Mouse (Mus musculus) embryonic fibroblast, embryonic 13.5 days (primary cell): ENCODE data around the gene Bcdin3d.

ENCODE experiments used
- CTCF ChIP-seq: IDR thresholded peaks from 2 replicates; pipeline ENCODE4 v1.5.1; 2011; ENCODE audit warnings: mild to moderate bottlenecking, control low read depth, low read length, moderate library complexity, borderline replicate concordance; ENCODE audit not compliant: insufficient read depth
- POLR2A ChIP-seq: IDR thresholded peaks from 2 replicates; pipeline ENCODE4 v1.6.1; 2011; ENCODE audit warnings: low read depth, mild to moderate bottlenecking, control low read depth, low read length, moderate library complexity

- TF ChIP-seq CTCF (no peak), POLR2A (no peak; the same call in 1 of the 2 replicates)
These were observed 54.0 kb downstream of the Bcdin3d start for GRCm38 (mm10) chr15:99420521-99421014.
